Mouse (Mus musculus) forebrain, embryonic 14.5 days (tissue): ENCODE results near the gene Zscan26. TPM values are rescaled to one million over a fixed set of nuclear protein-coding genes. Genes with fewer than 3 reads are reported as not detected.

Experiments
- ATAC-seq: fragments of 200-750 bp; cut with Nextera tagmentation; 2 replicates; pipeline ENCODE4 v1.8.0; 2017; ENCODE audit warnings: mild to moderate bottlenecking, moderate library complexity
- DNase-seq: peaks from one replicate; pipeline ENCODE4 v3.0.0-alpha.2; 2015; ENCODE audit warnings: low spot score
- H3K27ac ChIP-seq: fragments of 300-500 bp; sonication (generic); 2 replicates; pipeline ENCODE4 v1.5.1; 2014; ENCODE audit warnings: low read depth, mild to moderate bottlenecking, control low read depth, low read length, moderate library complexity
- H3K27me3 ChIP-seq: fragments of 300-500 bp; sonication (generic); replicated peaks from 2 replicates; pipeline ENCODE4 v1.6.1; 2014; ENCODE audit warnings: low read length, control low read depth, mixed read lengths; ENCODE audit not compliant: control insufficient read depth, insufficient read depth
- H3K36me3 ChIP-seq: fragments of 300-500 bp; sonication (generic); 2 replicates; pipeline ENCODE4 v1.6.1; 2014; ENCODE audit warnings: low read length, control low read depth; ENCODE audit not compliant: control insufficient read depth, insufficient read depth
- H3K4me1 ChIP-seq: fragments of 300-500 bp; sonication (generic); 2 replicates; pipeline ENCODE4 v1.6.1; 2014; ENCODE audit warnings: antibody characterized with exemption, low read length, control low read depth; ENCODE audit not compliant: control insufficient read depth, insufficient read depth
- H3K4me2 ChIP-seq: fragments of 300-500 bp; sonication (generic); 2 replicates; pipeline ENCODE4 v1.6.1; 2014; ENCODE audit warnings: mild to moderate bottlenecking, control low read depth, low read length
- H3K4me3 ChIP-seq: fragments of 300-500 bp; sonication (generic); 2 replicates; pipeline ENCODE4 v1.5.1; 2014; ENCODE audit warnings: low read depth, low read length, control low read depth
- H3K9ac ChIP-seq: fragments of 300-500 bp; sonication (generic); 2 replicates; pipeline ENCODE4 v1.6.1; 2014; ENCODE audit warnings: mild to moderate bottlenecking, low read length, control low read depth, moderate library complexity
- H3K9me3 ChIP-seq: fragments of 300-500 bp; sonication (generic); replicated peaks from 2 replicates; pipeline ENCODE4 v1.6.1; 2016; ENCODE audit warnings: low read length, control low read depth, mixed read lengths; ENCODE audit not compliant: control insufficient read depth
- WGBS: fragments of 180-500 bp; shearing (Covaris S2); extraction: QIAGEN DNeasy Blood & Tissue Kit; methylation state at CpG from one replicate; pipeline ENCODE4 v1.1.7; 2014; 5-methylcytosine and 5-hydroxymethylcytosine counted together
- polyA plus RNA-seq: library from polyadenylated mRNA; unstranded; fragments of >200 nt; fragmentation: Nextera tagmentation; extraction: Ambion mirVana; gene quantifications from 2 replicates; pipeline ENCODE4 v1.2.1, GENCODE M21; 2014

Zscan26 gene
- polyA plus RNA-seq, 1 experiment from 2014 or later, result 10.4 TPM

DNA sequence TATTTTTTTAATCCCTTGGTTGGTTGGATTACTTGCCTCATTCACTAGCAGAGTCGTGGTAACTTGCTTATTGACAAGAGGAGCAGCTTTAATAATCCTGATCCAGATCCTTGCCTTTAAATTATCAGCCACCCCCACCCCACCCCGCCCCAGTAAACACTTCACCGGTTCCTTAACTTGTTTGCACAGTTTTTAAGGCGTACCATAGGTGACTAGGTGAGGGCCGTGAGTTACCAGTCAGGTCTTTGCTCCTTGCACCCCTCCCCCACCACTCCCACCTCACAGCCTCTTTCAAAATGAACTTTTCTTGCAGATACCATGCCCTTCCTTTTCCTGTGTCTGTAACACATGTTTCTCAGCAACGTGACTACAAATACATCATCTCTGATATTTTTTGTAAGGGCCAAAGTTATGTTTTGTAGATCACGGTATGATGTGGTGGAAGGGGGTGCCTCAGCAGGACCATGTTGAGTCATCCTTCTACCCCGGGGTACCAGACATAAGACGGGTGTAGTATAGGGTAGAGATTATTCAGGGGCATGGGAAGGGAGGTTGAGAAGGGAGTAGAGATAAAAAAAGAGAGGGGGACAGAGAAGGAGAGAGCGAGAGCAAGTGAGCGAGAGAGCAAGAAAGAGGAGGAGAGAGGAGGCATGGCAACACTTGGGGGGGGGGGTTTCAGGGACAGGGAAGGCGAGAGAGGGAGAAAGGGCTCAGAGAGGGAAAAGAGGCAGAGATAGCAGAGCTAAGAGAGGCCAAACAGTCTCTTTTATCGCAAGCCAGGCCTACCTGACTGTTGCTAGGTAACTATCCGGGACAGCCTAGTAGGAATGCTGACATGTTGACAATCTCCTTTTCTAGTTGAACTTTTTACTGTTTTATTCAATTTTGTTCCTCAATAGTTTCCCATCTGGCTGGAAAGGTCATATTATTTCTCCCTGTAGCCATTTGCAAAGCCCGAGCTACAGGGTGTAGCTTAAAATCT lies 39.0 kb downstream of the Zscan26 start:
- no peak overlapping the region for H3K4me3 ChIP-seq
- H3K36me3 ChIP-seq, result no peaks in the 10 kb centered on the region
- 70% methylated on average over 14 of the region's 15 CpGs for WGBS
- no peaks in the 10 kb centered on the region for H3K4me1 ChIP-seq
- H3K4me2 ChIP-seq, result no peak overlapping the region
- no peaks in the 10 kb centered on the region for H3K27me3 ChIP-seq
- no peak overlapping the region for H3K9ac ChIP-seq
- no peak for DNase-seq
- ATAC-seq, result no peak
- H3K9me3 ChIP-seq, result no peaks in the 10 kb centered on the region
- H3K27ac ChIP-seq, result no peak overlapping the region

DNA sequence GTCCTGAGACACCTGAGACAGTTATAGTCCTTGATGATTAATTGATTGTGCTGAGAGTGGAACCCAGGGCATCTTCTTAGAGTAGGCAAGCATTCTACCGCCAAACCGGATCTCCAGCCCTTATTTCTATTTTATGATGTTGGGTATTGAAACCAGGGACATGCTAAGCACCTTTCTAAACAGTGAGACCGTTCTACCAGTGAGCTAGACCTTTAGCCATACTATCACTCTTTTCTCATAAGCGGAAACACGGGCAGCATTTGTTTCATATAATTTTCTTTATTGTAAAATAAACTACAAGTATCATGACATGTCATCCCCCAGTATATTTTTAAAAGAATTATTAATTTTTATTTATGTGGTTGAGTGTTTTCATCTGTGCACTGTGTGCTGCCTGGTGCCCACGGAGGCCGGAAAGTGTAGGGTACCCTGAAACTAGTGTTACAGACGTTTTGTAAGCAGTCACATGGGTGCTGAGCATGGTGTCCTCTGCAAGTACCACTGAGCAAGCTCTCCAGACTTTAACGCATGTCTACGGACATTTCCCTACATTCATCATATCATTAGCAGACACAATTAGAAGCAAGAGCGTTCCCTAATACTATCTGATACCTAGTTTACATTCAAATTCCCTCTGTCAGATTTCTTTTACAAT lies 44.6 kb downstream of the Zscan26 start:
- H3K36me3 ChIP-seq, result no peaks in the 10 kb centered on the region
- peak overlapping the region; percentile 44 for H3K4me3 ChIP-seq
- peak overlapping the region; percentile 69 for H3K9ac ChIP-seq
- H3K9me3 ChIP-seq, result no peaks in the 10 kb centered on the region
- peak overlapping the region; percentile 66 for H3K4me2 ChIP-seq
- 56% methylated on average over 11 of the region's 11 CpGs for WGBS
- ATAC-seq, result 0 out of 2 replicates have a peak, but pooled peaks have one; percentile 36
- no peak overlapping the region for H3K27ac ChIP-seq
- H3K4me1 ChIP-seq, result peaks cover 3% of the 10 kb centered on the region
- no peak for DNase-seq
- no peaks in the 10 kb centered on the region for H3K27me3 ChIP-seq

DNA sequence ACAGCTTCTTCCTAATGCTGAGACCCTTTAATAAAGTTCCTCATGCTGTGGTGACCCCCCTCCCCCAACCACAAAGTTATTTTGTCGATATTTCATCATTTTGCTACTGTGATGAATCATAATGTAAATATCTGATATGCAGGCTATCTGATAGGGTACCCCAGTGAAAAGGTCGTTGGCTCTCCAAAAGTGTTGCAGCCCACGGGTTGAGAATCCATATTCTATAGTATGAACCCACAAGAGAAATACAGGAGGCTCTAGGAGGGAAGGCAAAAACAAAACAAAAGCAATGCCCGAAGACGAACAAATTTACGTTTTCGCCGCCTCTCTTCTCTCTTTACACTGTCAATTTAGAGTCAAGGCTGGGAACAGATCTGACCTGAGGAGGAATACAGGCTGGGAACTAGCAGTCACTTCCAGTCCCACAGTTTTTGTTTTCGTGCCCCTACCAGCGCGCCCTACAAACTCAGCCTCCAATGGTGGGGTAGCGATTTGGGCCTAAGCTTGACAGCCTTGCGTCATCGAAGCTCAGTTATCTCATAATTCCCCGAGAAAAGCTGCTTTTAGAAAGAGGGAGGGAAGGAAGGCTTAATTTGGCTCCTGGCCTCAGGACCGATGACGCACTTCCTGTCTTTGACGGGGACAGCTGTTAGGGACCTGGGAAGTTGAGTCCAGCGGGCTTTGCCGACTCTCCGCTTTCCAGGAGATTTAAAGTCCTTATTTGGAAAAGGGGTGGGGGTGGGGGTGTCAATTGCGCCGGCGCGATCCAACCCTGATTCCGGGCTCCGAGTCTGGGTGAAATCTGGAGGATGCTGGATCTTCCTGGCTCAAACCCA lies 45.3 kb downstream of the Zscan26 start:
- Histone ChIP-seq H3K4me2 (peak overlapping the region; percentile 66), H3K27me3 (no peaks in the 10 kb centered on the region), H3K9ac (peak overlapping the region; percentile 69), H3K4me1 (peaks cover 3% of the 10 kb centered on the region), H3K27ac (peak overlapping the region; percentile 76; the same call in 1 of the 2 replicates), H3K36me3 (no peaks in the 10 kb centered on the region), H3K9me3 (no peaks in the 10 kb centered on the region), H3K4me3 (peak overlapping the region; percentile 44)
- ATAC-seq (peak; percentile 96), DNase-seq (peak; percentile 94)
- WGBS, result 3% methylated on average over 27 of the region's 27 CpGs

DNA sequence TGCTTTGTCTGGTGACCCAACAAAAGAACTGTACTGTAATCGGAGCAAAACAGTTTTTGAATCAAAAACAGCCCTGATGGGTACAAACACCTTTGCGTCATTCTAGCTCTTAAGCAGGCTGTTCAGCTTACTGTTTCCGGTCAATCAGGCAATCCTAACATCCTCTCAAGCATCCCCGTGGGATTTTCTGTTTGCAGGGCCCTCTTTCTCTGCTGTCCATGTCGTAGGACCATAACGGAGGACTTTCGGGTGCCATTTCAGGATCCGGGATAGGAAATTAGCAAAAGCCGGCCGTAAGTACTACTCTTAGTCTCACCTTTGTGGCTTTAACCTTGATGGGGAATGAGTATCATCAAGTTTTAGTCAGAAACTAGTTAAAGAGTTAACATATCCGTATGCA lies 46.2 kb downstream of the Zscan26 start:
- Histone ChIP-seq H3K9me3 (no peaks in the 10 kb centered on the region), H3K4me3 (no peak overlapping the region), H3K27ac (no peak overlapping the region), H3K36me3 (no peaks in the 10 kb centered on the region), H3K4me1 (peaks cover 3% of the 10 kb centered on the region), H3K27me3 (no peaks in the 10 kb centered on the region), H3K9ac (no peak overlapping the region), H3K4me2 (peak overlapping the region; percentile 66)
- ATAC-seq (no peak), DNase-seq (no peak)
- 77% methylated on average over 11 of the region's 11 CpGs for WGBS

DNA sequence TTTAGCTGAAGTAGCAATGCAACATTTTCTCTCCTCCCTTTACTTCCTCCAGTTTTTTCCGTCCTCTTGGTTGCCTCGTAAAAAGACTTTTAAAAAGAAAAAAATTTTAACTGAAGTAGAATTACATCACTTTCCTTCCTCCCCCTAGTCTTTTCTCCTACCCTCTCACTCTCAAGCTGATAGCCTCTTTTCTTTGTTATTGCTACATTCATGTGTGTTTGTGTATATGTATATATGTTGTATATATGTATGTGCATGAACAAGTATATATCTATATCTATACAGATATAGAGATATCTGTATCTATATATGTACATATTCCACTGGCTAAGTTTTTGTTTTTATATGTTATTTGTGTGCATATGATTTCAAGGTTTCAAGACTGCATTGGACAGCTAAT lies 50.7 kb downstream of the Zscan26 start:
- peaks cover 11% of the 10 kb centered on the region for H3K4me1 ChIP-seq
- H3K9me3 ChIP-seq, result no peaks in the 10 kb centered on the region
- peak overlapping the region; percentile 74 for H3K4me2 ChIP-seq
- H3K36me3 ChIP-seq, result peaks cover 4% of the 10 kb centered on the region; the same call in 1 of the 2 replicates
- 0% methylated on average over 2 of the region's 2 CpGs for WGBS
- no peaks in the 10 kb centered on the region for H3K27me3 ChIP-seq
- peak; percentile 45; the same call in 1 of the 2 replicates for ATAC-seq
- H3K9ac ChIP-seq, result peak overlapping the region; percentile 84
- H3K27ac ChIP-seq, result no peak overlapping the region
- DNase-seq, result no peak
- H3K4me3 ChIP-seq, result peak overlapping the region; percentile 85

DNA sequence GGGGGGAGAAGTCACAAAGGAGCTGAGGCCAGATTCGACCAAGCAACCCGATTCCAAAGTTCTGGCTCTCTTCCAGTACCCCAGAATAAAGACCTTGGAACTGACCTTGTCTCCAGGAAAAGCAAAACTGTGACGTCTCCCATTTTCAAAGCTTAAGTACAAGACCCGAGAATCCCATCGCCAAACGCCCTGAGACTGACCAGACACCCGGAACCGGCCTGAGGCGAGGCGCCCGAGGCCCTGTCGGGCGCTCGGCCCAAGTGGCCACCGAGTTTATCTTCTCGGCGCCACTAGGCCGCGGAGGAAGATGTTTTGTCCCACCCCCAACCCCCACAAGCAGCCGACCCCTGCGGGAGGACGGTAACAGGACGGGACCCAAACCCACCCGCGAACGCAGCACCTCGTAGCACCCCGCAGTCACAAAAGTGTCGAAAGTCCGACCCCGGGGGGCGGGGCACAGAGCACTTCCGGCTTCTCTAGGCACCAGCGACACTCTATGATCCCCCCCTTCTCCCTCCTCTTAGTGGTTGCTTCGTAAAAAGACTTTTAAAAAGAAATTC lies 51.2 kb downstream of the Zscan26 start, which contains the start of gene Zkscan3:
Gene Zkscan3, minus strand, starts transcription at position 469 of the 560 bp plus-strand sequence.
- DNase-seq (peak; percentile 92), ATAC-seq (peak; percentile 96)
- peaks cover 8% of the 10 kb centered on the region for H3K4me1 ChIP-seq
- H3K27me3 ChIP-seq, result no peaks in the 10 kb centered on the region
- no peaks in the 10 kb centered on the region for H3K9me3 ChIP-seq
- H3K4me3 ChIP-seq, result peak within 1 kb of the TSS; percentile 85
- H3K36me3 ChIP-seq, result peaks cover 4% of the 10 kb centered on the region; the same call in 1 of the 2 replicates
- peak within 1 kb of the TSS; percentile 74 for H3K4me2 ChIP-seq
- H3K9ac ChIP-seq, result peak within 1 kb of the TSS; percentile 84
- H3K27ac ChIP-seq, result peak within 1 kb of the TSS; percentile 34; the same call in 1 of the 2 replicates
- WGBS, result 0% methylated on average over 35 of the region's 35 CpGs

DNA sequence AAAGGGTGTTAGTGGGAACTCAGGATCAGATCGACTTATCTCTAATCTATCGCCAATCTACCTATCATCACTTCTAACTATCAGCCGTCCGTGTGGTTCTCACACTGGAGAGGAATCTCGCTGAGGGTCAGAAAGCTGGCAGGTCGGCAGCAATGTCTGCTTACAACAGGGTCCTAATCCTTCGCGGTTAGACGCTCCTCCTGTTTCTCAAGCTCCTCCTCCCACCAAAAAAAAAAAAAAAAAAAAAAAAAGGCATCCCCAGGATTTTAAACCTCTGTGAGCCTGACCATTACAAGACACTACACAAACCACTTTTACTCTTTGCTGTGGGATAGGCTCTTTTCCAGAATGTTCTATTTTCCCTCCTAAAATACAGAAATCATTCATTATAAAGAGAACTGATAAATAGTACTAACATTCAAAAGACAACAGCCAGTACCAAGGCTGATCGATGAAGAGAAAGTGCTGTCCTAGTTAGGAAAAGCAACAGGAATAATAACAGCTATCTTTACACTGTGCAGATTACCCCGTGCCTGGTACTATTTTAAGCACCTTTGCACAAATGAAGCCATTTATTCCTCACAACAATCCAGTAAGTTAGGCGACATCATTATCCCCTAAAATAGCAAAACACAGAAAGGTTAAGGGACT lies 51.8 kb downstream of the Zscan26 start:
- WGBS, result 14% methylated on average over 12 of the region's 12 CpGs
- Histone ChIP-seq H3K27ac (0 out of 2 replicates have a peak overlapping the region, but pooled peaks have one; percentile 34), H3K36me3 (peaks cover 7% of the 10 kb centered on the region; the same call in 1 of the 2 replicates), H3K4me2 (peak overlapping the region; percentile 74), H3K27me3 (no peaks in the 10 kb centered on the region), H3K4me3 (peak overlapping the region; percentile 85), H3K4me1 (peaks cover 8% of the 10 kb centered on the region), H3K9ac (peak overlapping the region; percentile 84), H3K9me3 (no peaks in the 10 kb centered on the region)
- DNase-seq, result peak; percentile 20
- ATAC-seq, result peak; percentile 38
